Mouse (Mus musculus): ENCODE measurements at regions not wholly inside any gene's neighbourhood (a gene's known extent, or its start where the extent isn't known, plus 50 kb on each side); places are given as distances from the start of the nearest gene placed in this dataset.

GRCm38 (mm10) chr17:44410961-44411360 lies 222.6 kb downstream of the Clic5 start:
- TF ChIP-seq GATA1 (IDR thresholded peaks at IDR 0.05; ENCODE audit: borderline replicate concordance, low read length) (no peak), FLI1 (IDR thresholded peaks at IDR 0.05; ENCODE audit: low read length) (no peak)
